Mouse (Mus musculus) layer of hippocampus, postnatal 10 days (tissue): ENCODE measurements around the gene Hsd17b10. TPM values are rescaled to one million over a fixed set of nuclear protein-coding genes. Genes with fewer than 3 reads are reported as not detected.

Source experiments
- DNase-seq, 2 experiments: peaks; one replicate each; pipeline ENCODE4 v3.0.0; 2021; ENCODE audit warnings: low spot score in 2 of 2
- long read RNA-seq: library from polyadenylated mRNA; stranded (forward); transcript quantifications from one replicate; pipeline ENCODE4 v2.0.0, GENCODE M21; 2023
- total RNA-seq, 2 experiments: library from RNA; stranded (reverse); gene quantifications; 2 replicates each; pipeline ENCODE4 v1.2.3; 2021

Hsd17b10 gene
- 10 to 100 TPM; 42.3 to 51.7 TPM for total RNA-seq
- long read RNA-seq, transcript Hsd17b10-201 (6 exons, 962 nt), result major isoform, 86 of 88 reads
- long read RNA-seq, partial matches to known transcripts, result 0 of 88 reads
- long read RNA-seq, other reads (novel, unspliced or antisense), result 1 of 88 reads

- peak; percentile 62 to 79 for DNase-seq
Measured at GRCm38 (mm10) chrX:152001737-152002710, at the start of gene Hsd17b10. Gene Hsd17b10, plus strand, starts transcription at chrX:152001845.

- DNase-seq, result no peak
Measured at GRCm38 (mm10) chrX:151999006-151999710, 2.5 kb upstream of the Hsd17b10 start.

GRCm38 (mm10) chrX:152001182-152001684 lies 412 bp upstream of the Hsd17b10 start:
- no peak for DNase-seq

- no peak for DNase-seq
Measured at GRCm38 (mm10) chrX:152002865-152003264, 1.2 kb downstream of the Hsd17b10 start.

DNA sequence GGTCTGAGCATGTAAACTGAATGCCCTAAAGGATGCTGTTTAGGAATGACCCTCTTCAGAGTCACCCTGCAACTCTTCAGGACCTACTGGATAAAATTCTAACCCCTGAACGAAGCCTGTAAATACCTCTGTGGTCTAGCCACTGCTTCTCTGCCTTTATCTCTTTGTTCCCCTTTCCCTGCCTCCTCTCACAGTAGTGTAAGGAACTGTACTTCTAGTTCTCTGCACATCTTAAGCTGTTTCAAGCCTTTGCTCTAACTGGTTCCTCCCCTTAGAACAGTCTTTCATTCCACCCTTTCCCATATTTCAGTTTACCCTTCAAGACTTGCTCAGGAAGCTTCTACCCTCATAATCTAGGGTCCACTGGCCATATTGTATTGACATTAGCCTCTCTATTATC lies 6.2 kb downstream of the Hsd17b10 start:
- no peak for DNase-seq

- DNase-seq, result no peak
Measured at GRCm38 (mm10) chrX:152015752-152016150, 14.1 kb downstream of the Hsd17b10 start.

DNA sequence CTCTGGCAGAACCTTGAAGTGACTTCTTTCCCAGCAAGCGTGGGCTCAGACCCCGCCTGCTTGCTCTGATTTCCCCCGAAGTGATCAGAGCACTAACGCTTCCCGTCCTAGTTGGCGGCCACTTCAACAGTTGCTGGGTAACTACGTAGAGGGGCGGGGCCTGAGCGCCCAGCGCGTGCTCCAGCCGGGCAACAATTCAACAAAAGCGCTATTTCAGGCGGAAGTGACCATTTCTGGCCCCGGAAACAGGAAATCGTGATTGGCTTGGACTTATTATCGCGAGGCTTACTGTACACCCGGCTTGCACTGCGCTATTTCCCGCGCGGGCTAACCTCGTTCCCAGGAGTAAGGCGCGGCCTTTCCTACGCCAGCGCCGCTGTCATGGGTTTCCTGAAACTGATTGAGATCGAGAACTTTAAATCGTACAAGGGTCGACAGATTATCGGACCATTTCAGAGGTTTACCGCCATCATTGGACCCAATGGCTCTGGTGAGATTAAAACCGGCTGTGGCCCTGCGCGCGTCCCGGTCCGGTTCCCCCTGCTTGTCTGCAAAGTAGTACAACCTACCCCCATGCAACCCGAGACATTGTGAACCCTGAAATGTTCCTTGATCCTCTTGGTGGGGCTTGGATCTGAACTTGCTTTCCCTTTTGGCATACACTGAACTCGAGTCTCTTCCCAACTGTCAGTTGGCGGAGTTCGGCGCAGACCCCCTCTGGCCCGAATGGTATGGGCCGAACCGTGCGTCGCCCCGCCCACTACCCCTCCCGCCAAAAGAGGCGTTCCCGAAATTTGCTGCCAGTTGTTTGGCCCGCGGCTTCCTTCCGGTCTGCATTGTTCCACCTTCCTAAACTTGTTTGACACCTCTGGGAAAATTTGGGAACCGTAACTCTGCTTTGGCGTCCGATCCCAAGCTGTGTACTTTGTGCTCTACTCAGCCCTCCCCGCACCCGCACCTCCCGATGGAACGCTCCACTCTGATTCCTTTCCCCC lies 14.8 kb downstream of the Hsd17b10 start, which contains the start of the genes Ribc1 and Smc1a:
TSS of gene Ribc1 (minus strand) at position 145 of the 995 bp plus-strand sequence.
TSS of gene Smc1a (plus strand) at position 278 of the 995 bp plus-strand sequence.
- DNase-seq, result peak; percentile 83 to 86

GRCm38 (mm10) chrX:152017186-152017585 lies 15.5 kb downstream of the Hsd17b10 start:
- no peak for DNase-seq

DNA sequence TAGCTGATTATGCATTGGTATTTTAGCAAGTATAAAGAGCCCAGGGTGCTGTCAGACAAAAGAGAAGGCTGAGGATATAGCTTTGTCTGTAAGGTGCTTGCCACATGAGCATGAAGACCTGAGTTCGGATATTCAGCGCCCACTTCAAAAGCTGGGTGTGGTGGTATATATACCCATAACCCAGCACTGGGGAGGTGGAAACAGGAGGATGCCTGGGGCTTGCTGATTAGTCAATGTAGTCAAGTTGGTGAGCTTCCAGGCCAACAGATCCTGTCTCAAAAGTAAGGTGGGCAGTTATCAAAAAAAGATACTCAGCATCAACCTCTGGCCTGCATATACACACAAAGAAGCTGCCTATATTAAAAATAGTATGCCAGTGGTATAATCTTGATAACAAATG lies 17.6 kb downstream of the Hsd17b10 start:
- DNase-seq, result no peak

- DNase-seq, result no peak
Measured at GRCm38 (mm10) chrX:152039865-152040264, 38.2 kb downstream of the Hsd17b10 start.

- no peak for DNase-seq
Measured at GRCm38 (mm10) chrX:152047230-152047629, 45.6 kb downstream of the Hsd17b10 start.

GRCm38 (mm10) chrX:152052546-152052945 lies 50.9 kb downstream of the Hsd17b10 start:
- no peak for DNase-seq

Other genes starting within 250 kb of the Hsd17b10 start
- gene Huwe1, start 201.0 kb upstream of the Hsd17b10 start, total RNA-seq, result 100 to 1,000 TPM; 256 to 344 TPM
- gene Ribc1, start 14.4 kb downstream of the Hsd17b10 start, total RNA-seq, result under 1 TPM in 1 of 2 experiments, not detected in 1; 0.23 TPM
- 10 to 100 TPM; 50.9 to 57.2 TPM for gene Smc1a, start 14.6 kb downstream of the Hsd17b10 start, total RNA-seq
- 100 to 1,000 TPM; 107 TPM for gene Iqsec2, start 142.4 kb downstream of the Hsd17b10 start, total RNA-seq
- gene Kdm5c, start 231.2 kb downstream of the Hsd17b10 start, total RNA-seq, result 10 to 100 TPM; 55.2 to 73.3 TPM